Mouse (Mus musculus): ENCODE data around the gene Fbxw21. TPM values are rescaled to one million over a fixed set of nuclear protein-coding genes. Genes with fewer than 3 reads are reported as not detected.

Gene Fbxw21
- polyA plus RNA-seq, 1 experiment from 2014 or later = not detected

GRCm38 (mm10) chr9:109110240-109110639 is 51.6 kb downstream of the Fbxw21 start:
- H3K27me3 ChIP-seq = no peaks in the 10 kb centered on the region
- no peak overlapping the region for H3K4me3 ChIP-seq
- H3K9me3 ChIP-seq (replicated peaks) = no peaks in the 10 kb centered on the region
- H3K27ac ChIP-seq = no peak overlapping the region
- no peak for ATAC-seq
- no peak overlapping the region for H3K4me2 ChIP-seq
- peaks cover 100% of the 10 kb centered on the region for H3K36me3 ChIP-seq (ENCODE audit: poor library complexity, severe bottlenecking)
- H3K4me1 ChIP-seq = peaks cover 2% of the 10 kb centered on the region; the same call in 1 of the 2 replicates
- 95% methylated on average over 11 of the region's 11 CpGs for WGBS
- H3K9ac ChIP-seq = no peak overlapping the region

GRCm38 (mm10) chr9:109107341-109107740 is 54.5 kb downstream of the Fbxw21 start:
- H3K4me1 ChIP-seq = peaks cover 15% of the 10 kb centered on the region
- H3K9ac ChIP-seq = no peak overlapping the region
- 88% methylated on average over 5 of the region's 6 CpGs for WGBS
- H3K4me3 ChIP-seq = no peak overlapping the region
- no peak overlapping the region for H3K4me2 ChIP-seq
- H3K27me3 ChIP-seq = no peaks in the 10 kb centered on the region
- peaks cover 100% of the 10 kb centered on the region for H3K36me3 ChIP-seq (ENCODE audit: poor library complexity, severe bottlenecking)
- ATAC-seq = no peak
- H3K9me3 ChIP-seq (replicated peaks) = no peaks in the 10 kb centered on the region
- no peak overlapping the region for H3K27ac ChIP-seq

- no peak overlapping the region for H3K9ac ChIP-seq
- no peak for ATAC-seq
- 94% methylated on average over 12 of the region's 12 CpGs for WGBS
- H3K4me3 ChIP-seq = no peak overlapping the region
- H3K9me3 ChIP-seq (replicated peaks) = no peaks in the 10 kb centered on the region
- peaks cover 100% of the 10 kb centered on the region for H3K36me3 ChIP-seq (ENCODE audit: poor library complexity, severe bottlenecking)
- 0 out of 2 replicates have a peak overlapping the region, but pooled peaks have one; percentile 1 for H3K27ac ChIP-seq
- H3K4me2 ChIP-seq = no peak overlapping the region
- peaks cover 17% of the 10 kb centered on the region for H3K4me1 ChIP-seq
- H3K27me3 ChIP-seq = no peaks in the 10 kb centered on the region
These were observed 56.2 kb downstream of the Fbxw21 start for GRCm38 (mm10) chr9:109105648-109106047.

GRCm38 (mm10) chr9:109105011-109105410 is 56.8 kb downstream of the Fbxw21 start:
- 71% methylated on average over 12 of the region's 12 CpGs for WGBS
- no peak overlapping the region for H3K4me3 ChIP-seq
- peaks cover 100% of the 10 kb centered on the region for H3K36me3 ChIP-seq (ENCODE audit: poor library complexity, severe bottlenecking)
- ATAC-seq = no peak
- H3K9ac ChIP-seq = no peak overlapping the region; the same call in 1 of the 2 replicates
- peaks cover 19% of the 10 kb centered on the region for H3K4me1 ChIP-seq
- no peaks in the 10 kb centered on the region for H3K9me3 ChIP-seq (replicated peaks)
- H3K27me3 ChIP-seq = no peaks in the 10 kb centered on the region
- 0 out of 2 replicates have a peak overlapping the region, but pooled peaks have one; percentile 3 for H3K27ac ChIP-seq
- H3K4me2 ChIP-seq = no peak overlapping the region

GRCm38 (mm10) chr9:109104083-109104482 is 57.8 kb downstream of the Fbxw21 start:
- WGBS = 89% methylated on average over 9 of the region's 9 CpGs
- peaks cover 100% of the 10 kb centered on the region for H3K36me3 ChIP-seq (ENCODE audit: poor library complexity, severe bottlenecking)
- peaks cover 27% of the 10 kb centered on the region for H3K4me1 ChIP-seq
- H3K9ac ChIP-seq = no peak overlapping the region
- no peaks in the 10 kb centered on the region for H3K27me3 ChIP-seq
- H3K9me3 ChIP-seq (replicated peaks) = no peaks in the 10 kb centered on the region
- ATAC-seq = no peak
- no peak overlapping the region; the same call in 1 of the 2 replicates for H3K27ac ChIP-seq
- no peak overlapping the region for H3K4me2 ChIP-seq
- no peak overlapping the region for H3K4me3 ChIP-seq

GRCm38 (mm10) chr9:109103250-109103649 is 58.6 kb downstream of the Fbxw21 start:
- no peak for ATAC-seq
- Histone ChIP-seq H3K4me2 (no peak overlapping the region), H3K27ac (no peak overlapping the region), H3K4me1 (peaks cover 36% of the 10 kb centered on the region), H3K36me3 (ENCODE audit: poor library complexity, severe bottlenecking) (peaks cover 96% of the 10 kb centered on the region), H3K4me3 (no peak overlapping the region), H3K9me3 (replicated peaks) (no peaks in the 10 kb centered on the region), H3K27me3 (no peaks in the 10 kb centered on the region), H3K9ac (no peak overlapping the region)
- WGBS = 80% methylated on average over 7 of the region's 7 CpGs

- Histone ChIP-seq H3K27ac (no peak overlapping the region), H3K4me1 (peaks cover 43% of the 10 kb centered on the region), H3K36me3 (ENCODE audit: poor library complexity, severe bottlenecking) (peaks cover 89% of the 10 kb centered on the region), H3K27me3 (no peaks in the 10 kb centered on the region), H3K4me3 (no peak overlapping the region), H3K9ac (peak overlapping the region; percentile 34; the same call in 1 of the 2 replicates), H3K9me3 (replicated peaks) (no peaks in the 10 kb centered on the region), H3K4me2 (no peak overlapping the region)
- WGBS = 92% methylated on average over 3 of the region's 3 CpGs
- no peak for ATAC-seq
These were observed 59.3 kb downstream of the Fbxw21 start for GRCm38 (mm10) chr9:109102541-109102940.

GRCm38 (mm10) chr9:109101933-109102445 is 59.9 kb downstream of the Fbxw21 start:
- WGBS = 98% methylated on average over 5 of the region's 5 CpGs
- no peak overlapping the region for H3K9ac ChIP-seq
- H3K4me3 ChIP-seq = no peak overlapping the region
- H3K4me1 ChIP-seq = peaks cover 48% of the 10 kb centered on the region
- no peaks in the 10 kb centered on the region for H3K9me3 ChIP-seq (replicated peaks)
- peaks cover 83% of the 10 kb centered on the region for H3K36me3 ChIP-seq (ENCODE audit: poor library complexity, severe bottlenecking)
- H3K27ac ChIP-seq = no peak overlapping the region
- H3K4me2 ChIP-seq = no peak overlapping the region
- no peaks in the 10 kb centered on the region for H3K27me3 ChIP-seq
- no peak for ATAC-seq

GRCm38 (mm10) chr9:109100307-109100928 is 61.4 kb downstream of the Fbxw21 start:
- no peak for ATAC-seq
- no peaks in the 10 kb centered on the region for H3K27me3 ChIP-seq
- 89% methylated on average over 20 of the region's 20 CpGs for WGBS
- peaks cover 54% of the 10 kb centered on the region for H3K4me1 ChIP-seq
- peaks cover 68% of the 10 kb centered on the region for H3K36me3 ChIP-seq (ENCODE audit: poor library complexity, severe bottlenecking)
- H3K9me3 ChIP-seq (replicated peaks) = no peaks in the 10 kb centered on the region
- H3K4me3 ChIP-seq = no peak overlapping the region
- no peak overlapping the region for H3K9ac ChIP-seq
- H3K4me2 ChIP-seq = no peak overlapping the region
- H3K27ac ChIP-seq = no peak overlapping the region

- 58% methylated on average over 6 of the region's 6 CpGs for WGBS
- H3K4me3 ChIP-seq = peak overlapping the region; percentile 75
- H3K27me3 ChIP-seq = no peaks in the 10 kb centered on the region
- no peaks in the 10 kb centered on the region for H3K9me3 ChIP-seq (replicated peaks)
- peak overlapping the region; percentile 97 for H3K9ac ChIP-seq
- ATAC-seq = no peak
- peaks cover 53% of the 10 kb centered on the region for H3K36me3 ChIP-seq (ENCODE audit: poor library complexity, severe bottlenecking)
- peak overlapping the region; percentile 100; the same call in 1 of the 2 replicates for H3K27ac ChIP-seq
- H3K4me2 ChIP-seq = peak overlapping the region; percentile 98
- H3K4me1 ChIP-seq = peaks cover 48% of the 10 kb centered on the region
These were observed 62.9 kb downstream of the Fbxw21 start for GRCm38 (mm10) chr9:109098969-109099368.

GRCm38 (mm10) chr9:109098366-109098765 is 63.5 kb downstream of the Fbxw21 start:
- peaks cover 47% of the 10 kb centered on the region for H3K36me3 ChIP-seq (ENCODE audit: poor library complexity, severe bottlenecking)
- no peaks in the 10 kb centered on the region for H3K9me3 ChIP-seq (replicated peaks)
- peaks cover 53% of the 10 kb centered on the region for H3K4me1 ChIP-seq
- H3K4me3 ChIP-seq = peak overlapping the region; percentile 75
- H3K4me2 ChIP-seq = peak overlapping the region; percentile 98
- no peaks in the 10 kb centered on the region for H3K27me3 ChIP-seq
- no peak for ATAC-seq
- H3K27ac ChIP-seq = peak overlapping the region; percentile 100
- 85% methylated on average over 8 of the region's 8 CpGs for WGBS
- peak overlapping the region; percentile 97 for H3K9ac ChIP-seq

- WGBS = 53% methylated on average over 5 of the region's 5 CpGs
- ATAC-seq = no peak
- Histone ChIP-seq H3K4me1 (peaks cover 57% of the 10 kb centered on the region), H3K4me3 (peak overlapping the region; percentile 75), H3K36me3 (ENCODE audit: poor library complexity, severe bottlenecking) (peaks cover 45% of the 10 kb centered on the region), H3K9me3 (replicated peaks) (no peaks in the 10 kb centered on the region), H3K27ac (peak overlapping the region; percentile 100), H3K27me3 (no peaks in the 10 kb centered on the region), H3K9ac (peak overlapping the region; percentile 97), H3K4me2 (peak overlapping the region; percentile 98)
These were observed 64.0 kb downstream of the Fbxw21 start for GRCm38 (mm10) chr9:109097831-109098230.
